Mouse (Mus musculus) hindbrain, embryonic 16.5 days (tissue): ENCODE measurements at regions not wholly inside any gene's neighbourhood (a gene's known extent, or its start where the extent isn't known, plus 50 kb on each side); places are given as distances from the start of the nearest gene placed in this dataset.

Experiments
- ATAC-seq: fragments of 200-750 bp; cut with Nextera tagmentation; 2 replicates; pipeline ENCODE4 v1.8.0; 2017; ENCODE audit warnings: moderate TSS enrichment, moderate library complexity
- H3K27ac ChIP-seq: fragments of 300-500 bp; sonication (generic); 2 replicates; pipeline ENCODE4 v1.5.1; 2014; ENCODE audit warnings: low read depth, mild to moderate bottlenecking, control low read depth, low read length, moderate library complexity
- H3K27me3 ChIP-seq: fragments of 300-500 bp; sonication (generic); replicated peaks from 2 replicates; pipeline ENCODE4 v1.6.1; 2014; ENCODE audit warnings: low read length; ENCODE audit not compliant: control insufficient read depth, insufficient read depth
- H3K36me3 ChIP-seq: fragments of 300-500 bp; sonication (generic); 2 replicates; pipeline ENCODE4 v1.6.1; 2014; ENCODE audit warnings: mild to moderate bottlenecking, low read length, moderate library complexity, mixed read lengths; ENCODE audit not compliant: control insufficient read depth, insufficient read depth
- H3K4me1 ChIP-seq: fragments of 300-500 bp; sonication (generic); 2 replicates; pipeline ENCODE4 v1.6.1; 2014; ENCODE audit warnings: low read depth, low read length; ENCODE audit not compliant: control insufficient read depth, insufficient read depth
- H3K4me2 ChIP-seq: fragments of 300-500 bp; sonication (generic); 2 replicates; pipeline ENCODE4 v1.6.1; 2014; ENCODE audit warnings: mild to moderate bottlenecking, low read length, control low read depth, moderate library complexity
- H3K4me3 ChIP-seq: fragments of 300-500 bp; sonication (generic); 2 replicates; pipeline ENCODE4 v1.5.1; 2014; ENCODE audit warnings: mild to moderate bottlenecking, low read length, control low read depth, moderate library complexity
- H3K9ac ChIP-seq: fragments of 300-500 bp; sonication (generic); 2 replicates; pipeline ENCODE4 v1.6.1; 2014; ENCODE audit warnings: low read depth, mild to moderate bottlenecking, control low read depth, low read length, moderate library complexity
- H3K9me3 ChIP-seq: fragments of 300-500 bp; sonication (generic); 2 replicates; pipeline ENCODE4 v1.6.1; 2014; ENCODE audit warnings: mild to moderate bottlenecking, low read length, moderate library complexity; ENCODE audit not compliant: control insufficient read depth
- WGBS: fragments of 180-500 bp; shearing (Covaris S2); extraction: QIAGEN DNeasy Blood & Tissue Kit; methylation state at CpG from one replicate; pipeline ENCODE4 v1.1.7; 2014; 5-methylcytosine and 5-hydroxymethylcytosine counted together

DNA sequence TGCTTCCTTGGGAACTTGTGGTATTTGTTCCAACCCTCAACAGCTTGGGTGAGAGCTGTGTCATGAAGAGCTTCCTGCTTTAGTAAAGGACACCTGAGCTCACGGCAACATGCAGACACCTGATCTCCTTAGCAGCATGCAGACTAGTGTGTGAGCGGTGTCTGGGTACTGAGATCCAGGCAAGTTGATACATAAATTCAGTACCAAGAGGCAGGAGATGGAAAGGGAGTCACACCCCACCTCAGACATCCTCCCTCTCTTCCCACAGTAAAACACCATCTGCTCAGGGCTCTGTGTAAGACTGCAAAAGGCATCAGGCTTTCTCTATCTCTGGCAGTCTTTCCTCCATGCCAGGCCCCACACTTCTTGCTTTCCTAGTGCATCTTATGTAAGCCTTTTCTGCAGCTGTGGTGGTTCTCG is 141.3 kb downstream of the Efnb2 start:
- 86% methylated on average over 3 of the region's 3 CpGs for WGBS
- H3K9ac ChIP-seq, result no peak overlapping the region
- H3K27me3 ChIP-seq, result no peaks in the 10 kb centered on the region
- H3K27ac ChIP-seq, result no peak overlapping the region
- no peaks in the 10 kb centered on the region for H3K36me3 ChIP-seq
- no peak overlapping the region for H3K4me2 ChIP-seq
- ATAC-seq, result no peak
- H3K4me1 ChIP-seq, result no peaks in the 10 kb centered on the region
- no peaks in the 10 kb centered on the region for H3K9me3 ChIP-seq
- no peak overlapping the region for H3K4me3 ChIP-seq

DNA sequence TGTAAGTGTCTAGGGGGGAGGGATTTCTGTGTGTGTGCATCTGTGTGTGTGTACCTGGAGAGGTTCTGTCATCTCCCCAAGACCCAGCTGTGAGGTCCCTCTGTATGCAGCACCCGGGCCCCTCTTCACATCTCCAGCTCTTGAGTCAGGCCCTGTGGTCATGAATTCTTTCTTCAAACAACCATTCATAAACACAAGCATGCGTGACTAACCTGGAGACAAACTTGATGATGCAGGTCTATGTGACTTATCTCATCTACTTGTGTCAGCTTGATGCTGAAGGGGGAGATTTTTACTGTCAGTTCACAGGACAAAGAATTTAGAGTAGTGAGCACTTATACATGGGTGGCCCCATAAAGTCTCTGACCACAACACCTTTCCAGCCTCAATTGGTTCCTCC is 143.4 kb downstream of the Efnb2 start:
- ATAC-seq, result no peak
- Histone ChIP-seq H3K27me3 (no peaks in the 10 kb centered on the region), H3K4me2 (no peak overlapping the region), H3K36me3 (no peaks in the 10 kb centered on the region), H3K27ac (no peak overlapping the region), H3K9ac (no peak overlapping the region), H3K4me3 (no peak overlapping the region), H3K9me3 (no peaks in the 10 kb centered on the region), H3K4me1 (no peaks in the 10 kb centered on the region)
- 64% methylated on average over 2 of the region's 2 CpGs for WGBS

DNA sequence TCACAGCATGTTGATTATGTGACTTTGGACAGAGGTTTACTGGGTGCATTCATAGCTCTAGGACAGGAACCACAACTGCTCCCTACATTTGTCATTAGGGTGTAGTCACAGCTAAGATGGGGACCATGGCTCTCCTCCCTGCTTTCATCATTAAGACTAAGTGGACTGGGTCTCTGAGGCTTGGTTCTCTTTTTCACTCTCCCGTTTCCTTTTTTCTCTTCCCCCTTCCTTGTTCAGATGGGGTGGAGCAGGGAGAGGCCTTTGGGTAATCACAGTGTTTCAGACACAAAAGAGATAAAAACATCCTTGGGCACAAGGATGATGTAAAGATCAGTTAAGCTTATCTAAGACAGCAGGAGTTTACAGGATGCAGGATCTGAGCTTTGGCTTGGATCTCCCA is 144.8 kb downstream of the Efnb2 start:
- Histone ChIP-seq H3K36me3 (no peaks in the 10 kb centered on the region), H3K27ac (no peak overlapping the region), H3K4me2 (no peak overlapping the region), H3K9me3 (no peaks in the 10 kb centered on the region), H3K9ac (no peak overlapping the region), H3K4me3 (no peak overlapping the region), H3K4me1 (no peaks in the 10 kb centered on the region), H3K27me3 (no peaks in the 10 kb centered on the region)
- WGBS, result 63% methylated on average over 1 of the region's 1 CpGs
- no peak for ATAC-seq

DNA sequence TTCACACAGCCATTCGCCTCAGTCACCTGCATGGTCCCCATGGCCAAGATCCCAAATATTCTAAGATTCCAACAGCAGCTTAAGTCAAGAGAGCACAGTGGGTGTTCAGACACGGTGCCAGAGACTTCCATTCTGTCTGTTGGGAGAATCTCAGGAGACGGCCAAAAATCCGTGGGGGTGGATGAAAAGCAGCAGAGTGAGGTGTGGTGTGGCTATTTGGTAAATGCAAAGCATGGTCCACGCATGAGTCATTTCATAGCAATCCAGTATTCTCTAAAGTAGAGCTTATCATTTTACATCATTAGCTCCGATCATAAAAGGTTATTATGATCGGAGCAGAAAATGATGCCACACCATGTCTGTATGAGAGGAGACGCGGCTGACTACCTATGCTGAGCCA is 161.1 kb downstream of the Efnb2 start:
- ATAC-seq, result no peak
- H3K9me3 ChIP-seq, result 0 out of 2 replicates have a peak, but pooled peaks cover 3% of the 10 kb centered on the region
- H3K36me3 ChIP-seq, result no peaks in the 10 kb centered on the region
- no peak overlapping the region for H3K27ac ChIP-seq
- WGBS, result 82% methylated on average over 9 of the region's 9 CpGs
- no peak overlapping the region for H3K9ac ChIP-seq
- no peaks in the 10 kb centered on the region for H3K27me3 ChIP-seq
- no peak overlapping the region for H3K4me3 ChIP-seq
- H3K4me1 ChIP-seq, result peaks cover 6% of the 10 kb centered on the region; the same call in 1 of the 2 replicates
- no peak overlapping the region for H3K4me2 ChIP-seq

DNA sequence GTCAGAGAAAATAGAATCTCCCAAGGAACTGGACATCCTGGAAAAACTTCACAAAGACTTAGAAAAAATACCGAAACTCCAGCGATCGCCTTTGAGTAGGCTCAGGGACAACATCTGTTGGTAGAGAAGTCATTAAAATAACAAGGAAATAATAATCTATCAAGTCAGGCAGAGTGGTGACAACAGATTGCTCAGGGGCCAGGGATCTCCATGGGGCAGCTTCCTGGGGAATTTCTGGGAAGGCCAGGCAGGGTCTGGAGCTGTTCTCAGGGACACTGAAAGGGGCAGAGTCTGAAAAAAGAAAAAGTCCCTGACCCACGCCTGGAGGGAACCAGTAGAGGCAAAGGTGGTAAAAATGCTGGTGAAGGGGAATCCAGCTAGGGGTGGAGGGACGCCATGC is 162.3 kb downstream of the Efnb2 start:
- H3K27ac ChIP-seq, result no peak overlapping the region
- WGBS, result 31% methylated on average over 5 of the region's 5 CpGs
- H3K9ac ChIP-seq, result no peak overlapping the region
- H3K4me1 ChIP-seq, result peaks cover 6% of the 10 kb centered on the region; the same call in 1 of the 2 replicates
- H3K36me3 ChIP-seq, result no peaks in the 10 kb centered on the region
- no peak for ATAC-seq
- 0 out of 2 replicates have a peak, but pooled peaks cover 3% of the 10 kb centered on the region for H3K9me3 ChIP-seq
- H3K4me3 ChIP-seq, result no peak overlapping the region
- no peak overlapping the region for H3K4me2 ChIP-seq
- H3K27me3 ChIP-seq, result no peaks in the 10 kb centered on the region

DNA sequence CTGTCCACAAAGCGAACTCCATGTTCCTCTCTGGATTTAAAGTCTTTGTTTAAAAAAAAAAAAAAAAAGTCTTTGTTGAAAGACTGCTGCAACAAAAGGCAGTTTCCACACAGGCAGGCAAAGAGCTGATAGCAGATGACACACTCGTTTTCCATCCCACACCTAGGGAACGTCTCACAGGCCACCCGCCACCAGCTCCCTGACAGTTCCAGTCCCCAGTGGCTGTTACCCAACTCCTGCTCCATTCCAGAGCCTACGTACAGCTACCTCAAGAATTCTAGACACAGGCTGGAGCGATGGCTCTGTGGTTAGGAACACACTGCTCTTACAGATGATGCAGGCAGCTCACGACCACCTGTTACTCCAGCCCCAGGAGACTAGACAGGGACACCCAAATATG is 165.6 kb downstream of the Efnb2 start:
- H3K9me3 ChIP-seq, result no peaks in the 10 kb centered on the region
- no peak overlapping the region for H3K9ac ChIP-seq
- 63% methylated on average over 7 of the region's 7 CpGs for WGBS
- no peaks in the 10 kb centered on the region for H3K36me3 ChIP-seq
- H3K27me3 ChIP-seq, result no peaks in the 10 kb centered on the region
- H3K4me1 ChIP-seq, result peaks cover 3% of the 10 kb centered on the region; the same call in 1 of the 2 replicates
- H3K27ac ChIP-seq, result no peak overlapping the region
- no peak overlapping the region for H3K4me2 ChIP-seq
- ATAC-seq, result no peak
- H3K4me3 ChIP-seq, result no peak overlapping the region

DNA sequence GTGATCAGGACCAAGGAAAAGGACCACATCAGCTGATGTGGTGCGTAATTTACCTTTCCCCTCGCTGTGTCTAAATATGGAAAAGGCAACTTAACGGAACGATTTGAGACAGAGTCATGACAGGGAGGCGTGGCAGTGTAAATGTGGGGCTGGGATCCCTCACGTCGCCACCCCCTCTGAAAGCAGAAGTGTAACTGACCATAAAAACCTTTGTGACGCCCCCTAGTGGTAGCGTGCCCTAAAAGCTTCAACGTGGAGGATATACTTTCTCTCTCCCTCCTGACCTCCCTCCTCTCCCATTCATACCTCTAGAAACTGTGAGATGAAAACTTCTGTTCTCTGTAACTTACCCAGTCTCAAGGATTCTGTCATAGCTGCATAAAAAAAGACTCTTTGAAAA is 166.8 kb downstream of the Efnb2 start:
- no peak overlapping the region for H3K27ac ChIP-seq
- no peak overlapping the region for H3K9ac ChIP-seq
- H3K9me3 ChIP-seq, result no peaks in the 10 kb centered on the region
- peaks cover 13% of the 10 kb centered on the region for H3K4me1 ChIP-seq
- H3K4me3 ChIP-seq, result no peak overlapping the region
- WGBS, result 90% methylated on average over 10 of the region's 10 CpGs
- no peak for ATAC-seq
- H3K36me3 ChIP-seq, result no peaks in the 10 kb centered on the region
- no peak overlapping the region for H3K4me2 ChIP-seq
- H3K27me3 ChIP-seq, result no peaks in the 10 kb centered on the region

DNA sequence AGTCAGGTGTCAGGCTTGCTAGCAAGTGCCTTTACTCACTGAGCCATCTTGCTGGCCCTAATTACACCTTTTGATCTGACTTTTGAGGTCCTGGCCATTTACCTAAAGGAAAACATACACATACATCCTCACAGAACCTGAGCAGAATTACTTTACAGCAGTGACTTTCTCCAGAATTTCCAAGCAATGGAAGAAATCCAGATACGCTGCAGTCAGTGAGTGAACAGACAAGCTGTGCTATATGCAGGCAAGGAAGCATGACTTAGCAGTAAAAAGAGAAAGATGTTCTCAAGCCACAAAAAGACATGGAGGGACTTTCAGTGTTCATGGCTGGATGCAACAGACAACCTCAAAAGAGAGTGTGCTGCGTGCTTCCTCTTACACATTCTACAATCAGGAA is 169.1 kb downstream of the Efnb2 start:
- 84% methylated on average over 2 of the region's 2 CpGs for WGBS
- H3K4me2 ChIP-seq, result no peak overlapping the region
- ATAC-seq, result no peak
- no peaks in the 10 kb centered on the region for H3K9me3 ChIP-seq
- no peak overlapping the region for H3K4me3 ChIP-seq
- H3K4me1 ChIP-seq, result peaks cover 25% of the 10 kb centered on the region
- H3K9ac ChIP-seq, result no peak overlapping the region
- H3K36me3 ChIP-seq, result no peaks in the 10 kb centered on the region
- H3K27ac ChIP-seq, result no peak overlapping the region
- no peaks in the 10 kb centered on the region for H3K27me3 ChIP-seq

DNA sequence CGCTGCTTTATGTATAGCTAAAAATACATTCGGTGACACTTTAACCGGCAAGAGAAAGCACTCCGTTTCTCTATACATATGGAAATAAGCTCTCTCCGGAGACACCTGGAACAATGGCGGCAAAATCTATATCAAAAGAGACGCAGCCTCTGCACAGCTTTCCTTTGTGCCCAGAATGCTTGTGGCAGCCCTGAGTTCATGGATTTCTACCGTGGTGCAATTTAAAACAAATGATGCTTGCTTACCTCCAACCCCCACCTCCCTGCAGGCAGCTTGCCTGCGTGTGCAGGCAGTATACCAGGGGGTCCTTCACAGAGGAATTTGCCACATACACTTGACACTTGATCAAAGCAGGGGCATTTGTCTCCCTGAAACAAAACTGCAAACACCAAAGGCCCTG is 171.3 kb downstream of the Efnb2 start:
- ATAC-seq, result 0 out of 2 replicates have a peak, but pooled peaks have one; percentile 12
- H3K4me3 ChIP-seq, result no peak overlapping the region
- 8% methylated on average over 9 of the region's 9 CpGs for WGBS
- H3K36me3 ChIP-seq, result no peaks in the 10 kb centered on the region
- peak overlapping the region; percentile 62 for H3K27ac ChIP-seq
- peak overlapping the region; percentile 52 for H3K4me2 ChIP-seq
- no peaks in the 10 kb centered on the region for H3K9me3 ChIP-seq
- no peaks in the 10 kb centered on the region for H3K27me3 ChIP-seq
- H3K9ac ChIP-seq, result peak overlapping the region; percentile 48
- peaks cover 26% of the 10 kb centered on the region for H3K4me1 ChIP-seq
